Mouse (Mus musculus): ENCODE data around the gene Ube2h. TPM values are rescaled to one million over a fixed set of nuclear protein-coding genes. Genes with fewer than 3 reads are reported as not detected.
A peak's percentile ranks its signal among the peaks of the same experiment; 100 is the strongest.

Ube2h gene
- polyA plus RNA-seq, 1 experiment, result 69.9 TPM

GRCm38 (mm10) chr6:30302781-30303631 is 1.3 kb downstream of the Ube2h start:
- Histone ChIP-seq H3K4me3 (ENCODE audit: control insufficient read depth, insufficient read depth, low read length) (peak overlapping the region; percentile 69), H3K27me3 (ENCODE audit: control insufficient read depth, insufficient read depth, low read length) (no peaks in the 10 kb centered on the region), H3K36me3 (ENCODE audit: control insufficient read depth, insufficient read depth, low read length) (no peaks in the 10 kb centered on the region), H3K4me1 (replicated peaks; ENCODE audit: control insufficient read depth, insufficient read depth, low read length) (peaks cover 9% of the 10 kb centered on the region), H3K27ac (ENCODE audit: control insufficient read depth, insufficient read depth, low read length) (peak overlapping the region; percentile 91)
- WGBS, result 3% methylated on average over 11 of the region's 11 CpGs
- DNase-seq, result peak; percentile 74
- no peak for TF ChIP-seq POLR2A (IDR thresholded peaks at IDR 0.05; ENCODE audit: control insufficient read depth, extremely low read depth, insufficient read depth, low read length, poor library complexity)
- no peak for TF ChIP-seq CTCF (IDR thresholded peaks at IDR 0.05; ENCODE audit: borderline replicate concordance, control insufficient read depth, extremely low read depth, insufficient read depth, low read length, poor library complexity)

DNA sequence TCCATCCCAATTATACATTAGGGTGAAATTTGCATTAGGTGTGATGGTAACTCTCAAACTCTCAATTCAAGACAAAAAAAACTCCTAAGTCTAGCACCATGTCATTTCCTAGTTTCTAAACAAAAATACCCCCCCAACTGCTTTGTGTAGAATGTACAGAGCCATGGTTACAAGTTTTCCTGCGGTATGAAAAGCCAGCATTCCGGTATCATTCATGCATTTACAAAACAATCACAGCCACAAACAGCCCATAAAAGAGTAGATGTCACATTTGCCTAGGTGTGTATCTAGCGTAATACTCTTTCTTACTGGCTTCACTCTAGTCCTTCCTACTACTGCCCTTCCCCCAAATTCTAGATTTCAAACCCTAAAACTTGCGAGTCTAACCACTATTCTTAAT is 2.2 kb downstream of the Ube2h start:
- 51% methylated on average over 4 of the region's 4 CpGs for WGBS
- H3K27me3 ChIP-seq (ENCODE audit: control insufficient read depth, insufficient read depth, low read length), result no peaks in the 10 kb centered on the region
- H3K36me3 ChIP-seq (ENCODE audit: control insufficient read depth, insufficient read depth, low read length), result peaks cover 2% of the 10 kb centered on the region
- DNase-seq, result no peak
- TF ChIP-seq CTCF (IDR thresholded peaks at IDR 0.05; ENCODE audit: borderline replicate concordance, control insufficient read depth, extremely low read depth, insufficient read depth, low read length, poor library complexity), result no peak
- TF ChIP-seq POLR2A (IDR thresholded peaks at IDR 0.05; ENCODE audit: control insufficient read depth, extremely low read depth, insufficient read depth, low read length, poor library complexity), result no peak
- H3K4me3 ChIP-seq (ENCODE audit: control insufficient read depth, insufficient read depth, low read length), result no peak overlapping the region
- H3K27ac ChIP-seq (ENCODE audit: control insufficient read depth, insufficient read depth, low read length), result no peak overlapping the region
- peaks cover 9% of the 10 kb centered on the region for H3K4me1 ChIP-seq (replicated peaks; ENCODE audit: control insufficient read depth, insufficient read depth, low read length)

DNA sequence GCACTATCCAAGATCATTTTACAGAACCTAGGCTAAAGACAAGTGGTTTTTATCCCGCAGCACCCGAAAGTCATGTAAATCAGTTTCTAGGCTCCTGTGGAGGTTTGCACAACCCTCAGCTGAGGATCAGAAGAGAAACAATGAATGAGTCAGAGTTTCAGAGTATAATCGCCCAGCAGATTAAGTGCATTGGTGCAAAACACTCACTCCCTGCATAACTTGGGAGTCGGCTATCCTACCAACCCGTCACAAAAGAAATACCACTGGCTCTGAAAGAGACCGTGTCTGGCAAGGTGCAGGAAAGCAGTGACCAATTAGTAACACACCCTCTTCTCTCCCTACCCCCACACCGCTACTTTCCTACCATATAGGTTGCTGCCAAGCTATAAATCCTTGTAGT is 3.4 kb downstream of the Ube2h start:
- WGBS, result 70% methylated on average over 7 of the region's 7 CpGs
- Histone ChIP-seq H3K36me3 (ENCODE audit: control insufficient read depth, insufficient read depth, low read length) (peaks cover 8% of the 10 kb centered on the region), H3K27me3 (ENCODE audit: control insufficient read depth, insufficient read depth, low read length) (no peaks in the 10 kb centered on the region), H3K4me3 (ENCODE audit: control insufficient read depth, insufficient read depth, low read length) (no peak overlapping the region; the same call in 1 of the 2 replicates), H3K4me1 (replicated peaks; ENCODE audit: control insufficient read depth, insufficient read depth, low read length) (peaks cover 9% of the 10 kb centered on the region), H3K27ac (ENCODE audit: control insufficient read depth, insufficient read depth, low read length) (peak overlapping the region; percentile 94)
- DNase-seq, result peak; percentile 13
- TF ChIP-seq POLR2A (IDR thresholded peaks at IDR 0.05; ENCODE audit: control insufficient read depth, extremely low read depth, insufficient read depth, low read length, poor library complexity) (no peak), CTCF (IDR thresholded peaks at IDR 0.05; ENCODE audit: borderline replicate concordance, control insufficient read depth, extremely low read depth, insufficient read depth, low read length, poor library complexity) (no peak)

DNA sequence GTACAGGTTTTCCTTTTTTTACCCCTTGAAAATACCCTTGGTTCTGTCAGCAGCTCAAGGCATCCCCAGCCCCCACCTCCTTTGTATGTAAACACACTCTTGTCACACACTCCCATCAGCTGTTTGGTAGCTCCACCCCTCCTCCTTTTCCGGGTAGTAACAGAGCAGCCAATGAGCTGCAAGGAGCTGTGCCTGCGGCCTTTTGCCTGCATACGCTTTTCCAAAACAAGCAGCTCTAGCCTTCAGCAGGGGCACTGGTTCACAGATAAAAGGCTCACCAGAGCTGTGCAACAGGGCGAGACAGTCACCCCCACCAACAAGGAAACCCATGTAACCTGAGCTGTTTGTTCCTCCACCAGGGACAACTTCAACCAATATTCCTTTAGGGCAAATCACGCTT is 4.0 kb downstream of the Ube2h start:
- WGBS, result 5% methylated on average over 5 of the region's 5 CpGs
- Histone ChIP-seq H3K27ac (ENCODE audit: control insufficient read depth, insufficient read depth, low read length) (peak overlapping the region; percentile 94), H3K27me3 (ENCODE audit: control insufficient read depth, insufficient read depth, low read length) (no peaks in the 10 kb centered on the region), H3K36me3 (ENCODE audit: control insufficient read depth, insufficient read depth, low read length) (peaks cover 13% of the 10 kb centered on the region), H3K4me3 (ENCODE audit: control insufficient read depth, insufficient read depth, low read length) (peak overlapping the region; percentile 6; the same call in 1 of the 2 replicates), H3K4me1 (replicated peaks; ENCODE audit: control insufficient read depth, insufficient read depth, low read length) (peaks cover 9% of the 10 kb centered on the region)
- no peak for TF ChIP-seq CTCF (IDR thresholded peaks at IDR 0.05; ENCODE audit: borderline replicate concordance, control insufficient read depth, extremely low read depth, insufficient read depth, low read length, poor library complexity)
- peak; percentile 74 for TF ChIP-seq POLR2A (IDR thresholded peaks at IDR 0.05; ENCODE audit: control insufficient read depth, extremely low read depth, insufficient read depth, low read length, poor library complexity)
- DNase-seq, result peak; percentile 91

GRCm38 (mm10) chr6:30299683-30300082 is 4.7 kb downstream of the Ube2h start:
- H3K4me1 ChIP-seq (replicated peaks; ENCODE audit: control insufficient read depth, insufficient read depth, low read length), result peaks cover 9% of the 10 kb centered on the region
- H3K27me3 ChIP-seq (ENCODE audit: control insufficient read depth, insufficient read depth, low read length), result no peaks in the 10 kb centered on the region
- WGBS, result 93% methylated on average over 5 of the region's 5 CpGs
- TF ChIP-seq CTCF (IDR thresholded peaks at IDR 0.05; ENCODE audit: borderline replicate concordance, control insufficient read depth, extremely low read depth, insufficient read depth, low read length, poor library complexity), result no peak
- no peak for TF ChIP-seq POLR2A (IDR thresholded peaks at IDR 0.05; ENCODE audit: control insufficient read depth, extremely low read depth, insufficient read depth, low read length, poor library complexity)
- no peak overlapping the region for H3K4me3 ChIP-seq (ENCODE audit: control insufficient read depth, insufficient read depth, low read length)
- no peak for DNase-seq
- peak overlapping the region; percentile 70 for H3K27ac ChIP-seq (ENCODE audit: control insufficient read depth, insufficient read depth, low read length)
- H3K36me3 ChIP-seq (ENCODE audit: control insufficient read depth, insufficient read depth, low read length), result peaks cover 17% of the 10 kb centered on the region

- no peak for DNase-seq
- no peaks in the 10 kb centered on the region for H3K27me3 ChIP-seq (ENCODE audit: control insufficient read depth, insufficient read depth, low read length)
- H3K27ac ChIP-seq (ENCODE audit: control insufficient read depth, insufficient read depth, low read length), result no peak overlapping the region
- TF ChIP-seq POLR2A (IDR thresholded peaks at IDR 0.05; ENCODE audit: control insufficient read depth, extremely low read depth, insufficient read depth, low read length, poor library complexity), result no peak
- no peak for TF ChIP-seq CTCF (IDR thresholded peaks at IDR 0.05; ENCODE audit: borderline replicate concordance, control insufficient read depth, extremely low read depth, insufficient read depth, low read length, poor library complexity)
- peaks cover 11% of the 10 kb centered on the region for H3K4me1 ChIP-seq (replicated peaks; ENCODE audit: control insufficient read depth, insufficient read depth, low read length)
- no peak overlapping the region for H3K4me3 ChIP-seq (ENCODE audit: control insufficient read depth, insufficient read depth, low read length)
- 53% methylated on average over 1 of the region's 1 CpGs for WGBS
- H3K36me3 ChIP-seq (ENCODE audit: control insufficient read depth, insufficient read depth, low read length), result peaks cover 23% of the 10 kb centered on the region
Observed at GRCm38 (mm10) chr6:30299116-30299515, 5.2 kb downstream of the Ube2h start.

Measured in thymus, adult 2 months (tissue).